Mouse (Mus musculus): ENCODE results near the gene Gm7247. TPM values are rescaled to one million over a fixed set of nuclear protein-coding genes. Genes with fewer than 3 reads are reported as not detected.
"Not testable (repeated sequence)": the region's sequence is repeated elsewhere in the genome, so short reads cannot be mapped to it uniquely, and the experiment has no call there.

Gm7247 gene
- polyA plus RNA-seq (2016; fragmentation: Nextera tagmentation; extraction: Ambion mirVana), result not detected in 2 replicates

DNA sequence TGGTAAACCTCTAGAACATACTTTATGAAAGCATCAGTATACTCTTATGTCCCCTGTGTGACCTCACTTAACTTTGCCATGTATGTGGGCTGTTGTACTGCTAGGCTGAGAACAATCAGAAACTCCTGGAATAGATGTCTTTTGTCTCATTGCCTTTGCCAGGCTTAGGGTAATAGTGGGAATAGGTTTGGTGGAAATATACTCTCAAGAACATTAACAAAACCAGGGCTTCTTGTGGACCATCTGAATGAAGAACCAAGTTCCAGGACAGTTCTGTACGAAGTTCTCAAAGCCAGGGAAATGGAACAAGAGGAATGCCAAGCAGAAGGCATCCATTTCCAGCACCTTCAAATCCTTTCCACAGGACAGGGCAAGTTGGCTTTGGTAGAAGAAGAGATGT lies at the start of gene Gm7247:
Gm7247 (plus strand) TSS at position 301 of the 400 bp plus-strand sequence.
- Histone ChIP-seq H3K9ac (no peak within 1 kb of the TSS), H3K27me3 (peaks cover 11% of the 10 kb centered on the region; the same call in 1 of the 2 replicates), H3K36me3 (no peaks in the 10 kb centered on the region), H3K4me3 (no peak within 1 kb of the TSS), H3K27ac (no peak within 1 kb of the TSS), H3K9me3 (no peaks in the 10 kb centered on the region), H3K4me2 (replicated peaks) (no peak within 1 kb of the TSS), H3K4me1 (no peaks in the 10 kb centered on the region)
- WGBS, result 92% methylated on average over 1 of the region's 1 CpGs
- no peak for ATAC-seq (ENCODE audit: insufficient number of reproducible peaks, insufficient read depth, low FRiP score, low TSS enrichment)

DNA sequence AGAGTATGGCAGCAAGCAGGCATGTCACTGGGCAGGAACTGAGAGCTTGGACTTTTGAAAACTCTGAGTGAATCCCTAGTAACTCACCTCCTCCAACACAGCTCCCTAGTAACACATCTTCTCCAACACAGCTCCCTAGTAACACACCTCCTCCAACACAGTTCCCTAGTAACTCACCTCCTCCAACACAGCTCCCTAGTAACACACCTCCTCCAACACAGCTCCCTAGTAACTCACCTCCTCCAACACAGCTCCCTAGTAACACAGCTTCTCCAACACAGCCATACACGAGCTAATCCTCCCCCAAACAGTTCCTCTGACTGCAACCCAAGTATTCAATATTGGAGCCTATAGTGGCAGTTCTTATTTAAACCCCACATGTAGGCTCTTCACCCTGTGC lies 37.6 kb upstream of the Gm7247 start:
- no peak for ATAC-seq (ENCODE audit: insufficient number of reproducible peaks, insufficient read depth, low FRiP score, low TSS enrichment)
- Histone ChIP-seq H3K9ac (no peak overlapping the region), H3K4me3 (no peak overlapping the region), H3K9me3 (no peaks in the 10 kb centered on the region), H3K4me2 (replicated peaks) (no peak overlapping the region), H3K4me1 (no peaks in the 10 kb centered on the region), H3K27ac (no peak overlapping the region), H3K27me3 (no peaks in the 10 kb centered on the region), H3K36me3 (no peaks in the 10 kb centered on the region)
- WGBS, result 67% methylated on average over 1 of the region's 1 CpGs

DNA sequence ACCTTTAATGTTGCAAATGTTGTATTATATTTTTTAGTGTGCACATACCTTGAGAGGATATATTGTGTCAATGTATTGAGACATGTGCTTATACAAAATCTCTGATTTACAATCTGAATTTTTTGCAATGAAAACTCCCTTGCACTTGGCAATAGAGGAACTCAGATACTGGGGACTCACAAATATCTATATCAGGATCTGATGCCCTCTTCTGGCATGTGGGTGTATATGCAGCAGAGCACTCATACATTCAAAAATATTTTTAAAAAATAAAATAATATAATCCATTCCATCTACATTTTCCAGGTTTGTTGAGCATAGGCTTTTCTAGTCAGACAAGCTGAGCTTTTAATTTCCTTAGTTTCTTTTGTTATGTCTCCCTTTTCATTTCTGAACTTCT lies 15.5 kb upstream of the Gm7247 start:
- ATAC-seq (ENCODE audit: insufficient number of reproducible peaks, insufficient read depth, low FRiP score, low TSS enrichment), result no peak
- no peak overlapping the region for H3K9ac ChIP-seq
- H3K4me2 ChIP-seq (replicated peaks), result no peak overlapping the region
- no peaks in the 10 kb centered on the region for H3K27me3 ChIP-seq
- no peak overlapping the region for H3K27ac ChIP-seq
- no peaks in the 10 kb centered on the region for H3K9me3 ChIP-seq
- H3K4me1 ChIP-seq, result no peaks in the 10 kb centered on the region
- H3K36me3 ChIP-seq, result no peaks in the 10 kb centered on the region
- no peak overlapping the region for H3K4me3 ChIP-seq

DNA sequence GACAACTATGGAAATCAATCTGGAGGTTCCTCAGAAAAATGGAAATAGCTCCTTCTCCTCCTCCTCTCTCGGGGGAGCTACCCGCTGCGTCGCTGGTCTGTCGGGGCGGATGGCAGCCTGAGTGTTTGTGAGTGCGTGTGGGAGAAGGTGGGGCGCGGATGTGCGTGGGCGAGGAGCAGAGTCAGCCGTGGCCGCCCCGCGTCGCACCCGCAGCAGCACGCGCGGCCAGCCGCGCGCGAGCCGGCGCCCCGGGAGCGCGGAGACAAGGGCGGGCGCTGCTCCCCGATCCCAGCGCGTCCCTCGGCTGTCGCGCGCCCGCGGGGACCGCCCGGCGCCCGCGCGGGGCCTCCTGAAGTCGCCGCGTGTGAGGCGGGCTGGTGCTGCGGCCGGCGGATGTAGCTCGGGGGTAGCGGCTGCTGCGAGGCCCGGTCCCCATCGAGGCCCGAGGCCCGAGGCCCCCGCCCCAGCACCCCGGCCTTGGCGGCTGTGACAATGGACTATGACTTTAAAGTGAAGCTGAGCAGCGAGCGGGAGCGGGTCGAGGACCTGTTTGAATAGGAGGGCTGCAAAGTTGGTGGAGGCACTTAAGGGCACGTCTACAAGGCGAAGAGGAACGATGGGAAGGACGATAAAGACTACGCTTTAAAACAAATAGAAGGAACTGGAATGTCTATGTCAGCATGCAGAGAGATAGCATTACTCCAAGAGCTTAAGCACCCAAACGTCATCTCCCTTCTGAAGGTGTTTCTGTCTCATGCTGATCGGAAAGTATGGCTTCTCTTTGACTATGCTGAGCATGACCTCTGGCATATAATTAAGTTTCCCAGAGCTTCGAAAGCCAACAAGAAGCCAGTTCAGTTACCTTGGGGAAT lies 3.2 kb upstream of the Gm7247 start:
- H3K4me1 ChIP-seq, result no peaks in the 10 kb centered on the region
- no peaks in the 10 kb centered on the region for H3K36me3 ChIP-seq
- H3K9ac ChIP-seq, result peak overlapping the region; percentile 67
- H3K4me2 ChIP-seq (replicated peaks), result peak overlapping the region; percentile 86
- peaks cover 11% of the 10 kb centered on the region; the same call in 1 of the 2 replicates for H3K27me3 ChIP-seq
- ATAC-seq (ENCODE audit: insufficient number of reproducible peaks, insufficient read depth, low FRiP score, low TSS enrichment), result peak; percentile 41
- H3K9me3 ChIP-seq, result no peaks in the 10 kb centered on the region
- H3K4me3 ChIP-seq, result peak overlapping the region; percentile 47
- 7% methylated on average over 57 of the region's 75 CpGs for WGBS
- no peak overlapping the region for H3K27ac ChIP-seq

DNA sequence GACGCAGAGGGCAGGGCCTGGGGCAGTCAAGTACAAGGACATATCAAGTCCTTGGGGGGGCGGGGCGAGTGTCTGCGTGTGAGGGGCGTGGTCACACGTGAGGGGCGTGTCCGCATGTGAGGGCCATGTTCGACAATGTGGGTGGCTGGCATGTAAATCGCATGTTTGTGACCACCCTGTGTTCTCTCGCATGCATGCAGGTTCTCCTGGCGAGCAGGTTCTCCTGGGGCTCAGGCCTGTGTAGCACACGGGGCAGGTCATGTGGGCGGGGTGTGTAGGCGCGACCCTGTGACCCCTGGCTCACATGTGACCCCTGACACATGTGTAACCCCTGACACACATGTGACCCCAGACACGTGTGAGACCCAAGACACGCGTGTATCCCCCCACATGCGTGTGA lies 21.2 kb downstream of the Gm7247 start:
- 0 out of 2 replicates have a peak, but pooled peaks cover 19% of the 10 kb centered on the region for H3K9me3 ChIP-seq
- no peaks in the 10 kb centered on the region for H3K27me3 ChIP-seq
- no peaks in the 10 kb centered on the region for H3K36me3 ChIP-seq
- H3K9ac ChIP-seq, result no peak overlapping the region
- 96% methylated on average over 20 of the region's 20 CpGs for WGBS
- no peak for ATAC-seq (ENCODE audit: insufficient number of reproducible peaks, insufficient read depth, low FRiP score, low TSS enrichment)
- no peak overlapping the region for H3K4me3 ChIP-seq
- H3K4me2 ChIP-seq (replicated peaks), result no peak overlapping the region
- no peak overlapping the region for H3K27ac ChIP-seq
- no peaks in the 10 kb centered on the region for H3K4me1 ChIP-seq

DNA sequence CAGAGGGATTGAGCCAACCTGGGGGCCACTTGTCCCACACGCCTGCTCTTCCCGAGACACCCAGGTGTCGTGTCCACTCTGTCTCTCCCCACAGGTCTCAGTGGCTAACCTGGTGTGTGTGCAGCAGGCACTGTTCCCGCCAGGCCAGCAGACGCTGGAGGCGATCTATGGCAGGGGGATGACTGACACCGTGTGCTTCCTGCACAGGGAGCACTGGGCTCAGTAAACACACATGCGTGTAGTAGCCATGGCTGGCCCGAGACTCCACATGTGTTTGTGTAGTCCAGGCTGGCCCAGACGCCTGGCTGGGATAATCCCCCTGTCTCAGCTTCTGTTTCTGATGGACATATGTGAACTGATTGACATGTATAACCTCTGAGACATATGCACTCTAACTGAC lies 22.8 kb downstream of the Gm7247 start:
- Histone ChIP-seq H3K36me3 (no peaks in the 10 kb centered on the region), H3K27me3 (no peaks in the 10 kb centered on the region), H3K4me3 (no peak overlapping the region), H3K9ac (no peak overlapping the region), H3K4me2 (replicated peaks) (no peak overlapping the region), H3K27ac (no peak overlapping the region), H3K4me1 (no peaks in the 10 kb centered on the region), H3K9me3 (0 out of 2 replicates have a peak, but pooled peaks cover 19% of the 10 kb centered on the region)
- no peak for ATAC-seq (ENCODE audit: insufficient number of reproducible peaks, insufficient read depth, low FRiP score, low TSS enrichment)
- WGBS, result 94% methylated on average over 10 of the region's 10 CpGs

DNA sequence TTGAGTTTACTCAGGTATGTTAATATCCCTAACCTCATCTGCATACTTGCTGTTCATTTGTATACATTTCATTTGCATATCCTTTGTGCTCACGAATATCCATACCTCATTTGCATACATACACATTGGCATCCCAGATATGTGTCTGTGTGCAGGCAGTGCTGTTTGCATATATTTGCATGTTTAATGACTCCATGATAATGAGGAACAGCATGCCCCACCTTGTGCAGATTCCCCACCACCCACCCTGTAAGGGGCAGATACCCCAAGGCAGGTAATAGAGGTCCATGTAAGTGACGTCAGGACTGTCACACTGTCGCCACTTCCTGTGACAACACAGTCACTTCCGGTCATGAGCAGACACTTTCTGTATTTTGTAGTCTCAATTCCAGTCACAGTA lies 24.2 kb downstream of the Gm7247 start:
- Histone ChIP-seq H3K27ac (no peak overlapping the region), H3K36me3 (no peaks in the 10 kb centered on the region), H3K9me3 (0 out of 2 replicates have a peak, but pooled peaks cover 19% of the 10 kb centered on the region), H3K4me1 (no peaks in the 10 kb centered on the region), H3K4me2 (replicated peaks) (no peak overlapping the region), H3K9ac (no peak overlapping the region), H3K4me3 (no peak overlapping the region), H3K27me3 (no peaks in the 10 kb centered on the region)
- ATAC-seq (ENCODE audit: insufficient number of reproducible peaks, insufficient read depth, low FRiP score, low TSS enrichment), result peak; percentile 72; the same call in 1 of the 2 replicates
- WGBS, result 86% methylated on average over 4 of the region's 4 CpGs

DNA sequence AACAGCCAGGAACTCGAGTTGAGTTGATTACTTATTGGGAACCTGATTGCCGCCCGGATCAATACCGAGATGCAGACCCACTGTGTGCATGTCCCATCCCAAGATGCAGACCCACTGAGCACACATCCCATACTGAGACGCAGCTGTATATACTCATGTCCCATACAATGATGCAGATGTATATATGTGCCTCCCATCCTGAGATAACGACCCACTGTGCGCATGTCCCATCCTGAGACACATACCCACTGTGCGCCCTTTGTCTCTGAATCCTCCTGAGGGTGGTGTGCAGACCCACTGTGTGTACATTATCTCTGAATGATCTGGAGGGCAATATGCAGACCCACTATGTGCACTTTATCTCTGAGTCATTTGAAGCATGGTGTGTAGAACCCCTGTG lies 26.2 kb downstream of the Gm7247 start:
- no peaks in the 10 kb centered on the region for H3K27me3 ChIP-seq
- H3K9me3 ChIP-seq, result 0 out of 2 replicates have a peak, but pooled peaks cover 16% of the 10 kb centered on the region
- no peak for ATAC-seq (ENCODE audit: insufficient number of reproducible peaks, insufficient read depth, low FRiP score, low TSS enrichment)
- H3K27ac ChIP-seq, result no peak overlapping the region
- no peaks in the 10 kb centered on the region for H3K4me1 ChIP-seq
- no peak overlapping the region for H3K4me2 ChIP-seq (replicated peaks)
- no peaks in the 10 kb centered on the region for H3K36me3 ChIP-seq
- H3K9ac ChIP-seq, result no peak overlapping the region
- no peak overlapping the region for H3K4me3 ChIP-seq
- 95% methylated on average over 8 of the region's 8 CpGs for WGBS

DNA sequence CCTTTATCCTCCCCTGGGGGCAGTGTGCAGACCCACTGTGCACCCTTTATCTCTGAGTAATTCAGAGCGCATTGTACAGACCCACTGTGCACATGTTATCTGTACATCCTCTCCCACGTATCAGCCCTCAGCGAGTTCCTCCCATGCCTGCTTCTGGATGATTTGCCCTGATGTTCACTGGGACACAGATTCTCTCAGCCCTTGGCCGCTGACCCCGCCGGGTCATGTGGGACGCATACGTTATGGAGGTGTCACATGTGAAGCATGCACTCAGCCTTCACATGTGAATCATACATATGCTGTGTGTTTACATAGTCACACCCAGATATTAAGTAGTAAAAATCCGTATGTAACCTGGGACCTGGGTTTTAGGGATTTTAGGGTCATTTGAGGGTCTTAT lies 26.7 kb downstream of the Gm7247 start:
- Histone ChIP-seq H3K9me3 (0 out of 2 replicates have a peak, but pooled peaks cover 12% of the 10 kb centered on the region), H3K4me2 (replicated peaks) (no peak overlapping the region), H3K4me3 (no peak overlapping the region), H3K4me1 (no peaks in the 10 kb centered on the region), H3K27ac (no peak overlapping the region), H3K36me3 (no peaks in the 10 kb centered on the region), H3K27me3 (no peaks in the 10 kb centered on the region), H3K9ac (no peak overlapping the region)
- 93% methylated on average over 9 of the region's 9 CpGs for WGBS
- ATAC-seq (ENCODE audit: insufficient number of reproducible peaks, insufficient read depth, low FRiP score, low TSS enrichment), result no peak

DNA sequence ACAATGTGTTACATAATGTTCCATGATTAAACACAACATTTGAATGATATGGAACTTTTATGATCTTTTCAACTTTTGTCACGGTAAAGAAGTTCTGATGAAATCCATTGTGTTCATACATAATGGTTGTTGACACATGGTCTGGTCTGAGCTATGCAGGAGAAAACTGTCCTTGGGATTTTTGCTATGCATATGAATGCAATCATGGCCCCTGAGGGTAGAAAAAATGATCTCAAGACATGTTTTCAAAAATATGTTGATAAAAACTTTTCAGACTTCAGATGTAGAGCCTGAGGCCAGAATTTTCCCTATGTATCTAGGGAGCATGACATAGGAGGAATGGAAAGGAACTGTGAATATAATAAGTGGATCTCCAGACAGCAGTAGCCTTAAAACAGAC lies 49.0 kb downstream of the Gm7247 start, which contains the start of gene Vmn2r88:
Vmn2r88 (plus strand) TSS at position 301 of the 400 bp plus-strand sequence.
- WGBS, result 81% methylated on average over 1 of the region's 1 CpGs
- no peaks in the 10 kb centered on the region for H3K9me3 ChIP-seq
- ATAC-seq (ENCODE audit: insufficient number of reproducible peaks, insufficient read depth, low FRiP score, low TSS enrichment), result no peak
- no peaks in the 10 kb centered on the region for H3K27me3 ChIP-seq
- H3K4me1 ChIP-seq, result no peaks in the 10 kb centered on the region
- H3K36me3 ChIP-seq, result no peaks in the 10 kb centered on the region
- H3K4me3 ChIP-seq, result no peak within 1 kb of the TSS
- no peak within 1 kb of the TSS for H3K9ac ChIP-seq
- H3K27ac ChIP-seq, result no peak within 1 kb of the TSS
- H3K4me2 ChIP-seq (replicated peaks), result no peak within 1 kb of the TSS

DNA sequence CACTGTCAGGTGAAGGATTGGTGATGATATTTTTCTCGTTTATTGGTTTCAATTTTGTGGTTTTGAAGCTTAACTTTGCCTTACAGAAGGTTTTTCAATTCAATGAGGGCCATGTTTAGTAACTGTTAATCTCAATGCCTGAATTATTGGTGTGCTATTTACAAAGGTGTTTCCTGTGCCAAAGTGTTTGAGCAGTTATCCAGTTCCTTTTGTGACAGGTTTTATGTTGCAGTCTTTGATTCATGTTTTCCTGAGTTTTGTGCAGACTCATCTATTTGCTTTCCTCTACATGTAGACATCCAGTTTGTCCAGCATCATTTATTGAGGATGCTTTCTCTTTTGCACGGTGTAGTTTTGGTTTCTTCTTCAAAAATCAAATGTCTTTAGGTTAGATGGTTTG lies 62.3 kb downstream of the Gm7247 start:
- Histone ChIP-seq H3K9me3 (0 out of 2 replicates have a peak, but pooled peaks cover 5% of the 10 kb centered on the region), H3K27ac (no peak overlapping the region), H3K4me3 (no peak overlapping the region), H3K27me3 (no peaks in the 10 kb centered on the region), H3K9ac (no peak overlapping the region), H3K4me1 (no peaks in the 10 kb centered on the region), H3K36me3 (no peaks in the 10 kb centered on the region), H3K4me2 (replicated peaks) (no peak overlapping the region)
- 56% methylated on average over 2 of the region's 2 CpGs for WGBS
- ATAC-seq (ENCODE audit: insufficient number of reproducible peaks, insufficient read depth, low FRiP score, low TSS enrichment), result no peak

DNA sequence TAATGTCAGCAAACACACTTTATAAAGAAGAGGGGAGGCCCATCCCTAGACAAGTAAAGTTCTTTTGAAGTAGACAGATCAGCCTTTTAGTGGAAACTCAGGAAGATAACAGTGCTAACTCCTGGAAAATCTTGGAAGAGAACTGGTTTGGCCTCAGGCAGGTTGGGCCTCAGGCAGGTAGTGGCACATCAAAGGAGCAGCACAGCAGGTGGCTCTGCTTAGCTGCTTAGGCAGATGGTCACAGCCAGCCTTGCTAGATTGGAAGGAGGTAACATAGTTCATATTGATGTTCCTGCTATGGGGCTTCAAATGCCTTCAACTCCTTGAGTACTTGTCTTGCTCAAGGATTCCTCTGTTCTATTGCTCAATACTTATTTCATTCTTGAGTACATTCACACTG lies 68.6 kb downstream of the Gm7247 start:
- not testable (repeated sequence) for H3K27ac ChIP-seq; H3K4me3 ChIP-seq; H3K4me2 ChIP-seq (replicated peaks); ATAC-seq (ENCODE audit: insufficient number of reproducible peaks, insufficient read depth, low FRiP score, low TSS enrichment); H3K9me3 ChIP-seq; H3K27me3 ChIP-seq; H3K9ac ChIP-seq; H3K4me1 ChIP-seq; H3K36me3 ChIP-seq

Measured in embryonic facial prominence, embryonic 12.5 days (tissue).